Mouse (Mus musculus): ENCODE results near the gene Srp54a.

DNA sequence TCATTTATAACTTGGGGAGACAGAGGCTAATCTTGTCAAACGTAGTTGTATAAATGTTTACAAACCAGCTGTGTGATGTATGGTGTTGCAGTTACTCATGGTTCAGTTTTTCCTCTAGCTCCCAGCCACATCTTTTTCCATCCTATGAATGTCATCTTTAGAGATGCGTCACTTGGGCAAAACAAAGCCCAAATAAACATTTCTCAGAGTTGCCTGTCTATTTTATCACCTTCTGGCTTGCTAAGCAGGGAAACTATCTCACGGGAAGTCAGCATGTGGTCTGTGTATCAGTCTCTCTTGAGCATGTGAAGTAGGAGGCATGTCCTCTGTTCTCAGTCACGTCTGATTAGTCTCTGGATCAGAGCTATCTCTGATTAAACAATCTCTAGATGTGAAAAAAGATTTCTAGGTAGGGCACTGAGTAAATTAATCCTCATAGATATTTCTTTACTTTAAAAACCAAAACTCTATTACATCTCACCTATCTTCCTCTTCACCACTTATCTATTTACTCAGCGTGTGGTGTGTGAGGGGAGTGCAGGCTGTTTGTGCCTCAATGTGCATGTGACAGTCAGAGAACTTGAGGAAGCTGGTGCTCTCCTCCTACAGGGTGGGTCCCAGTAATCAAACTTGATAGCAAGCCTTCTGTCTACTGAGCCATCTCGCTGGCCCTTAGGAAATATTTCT is 19.7 kb upstream of the Srp54a start:
- no peak for TF ChIP-seq ZNF384 (IDR thresholded peaks at IDR 0.05; ENCODE audit: low read depth, low read length)
- no peak for TF ChIP-seq MAFK (IDR thresholded peaks at IDR 0.05; ENCODE audit: insufficient read depth, low read depth, low read length)
- TF ChIP-seq HCFC1 (IDR thresholded peaks at IDR 0.05; ENCODE audit: borderline replicate concordance, insufficient read depth, low read length): no peak

Measured in ES-E14 (cell line).